Mouse (Mus musculus) forebrain, embryonic 12.5 days (tissue): ENCODE results near the gene Prpf8. TPM values are rescaled to one million over a fixed set of nuclear protein-coding genes. Genes with fewer than 3 reads are reported as not detected.
A peak's percentile ranks its signal among the peaks of the same experiment; 100 is the strongest.

Experiments used
- ATAC-seq: fragments of 200-750 bp; cut with Nextera tagmentation; 2 replicates; pipeline ENCODE4 v1.8.0; 2017; ENCODE audit warnings: moderate TSS enrichment; ENCODE audit not compliant: low FRiP score
- H3K27ac ChIP-seq: fragments of 300-500 bp; sonication (generic); 2 replicates; pipeline ENCODE4 v1.5.1; 2016; ENCODE audit warnings: mild to moderate bottlenecking
- H3K27me3 ChIP-seq: fragments of 300-500 bp; sonication (generic); 2 replicates; pipeline ENCODE4 v1.6.1; 2016; ENCODE audit warnings: mild to moderate bottlenecking
- H3K36me3 ChIP-seq: fragments of 300-500 bp; sonication (generic); replicated peaks from 2 replicates; pipeline ENCODE4 v1.6.1; 2016; ENCODE audit warnings: mild to moderate bottlenecking
- H3K4me1 ChIP-seq: fragments of 300-500 bp; sonication (generic); 2 replicates; pipeline ENCODE4 v1.6.1; 2016
- H3K4me2 ChIP-seq: fragments of 300-500 bp; sonication (generic); 2 replicates; pipeline ENCODE4 v1.6.1; 2016; ENCODE audit warnings: mild to moderate bottlenecking, moderate library complexity
- H3K4me3 ChIP-seq: fragments of 300-500 bp; sonication (generic); replicated peaks from 2 replicates; pipeline ENCODE4 v1.5.1; 2016; ENCODE audit warnings: mild to moderate bottlenecking
- H3K9ac ChIP-seq: fragments of 300-500 bp; sonication (generic); 2 replicates; pipeline ENCODE4 v1.6.1; 2016; ENCODE audit warnings: mild to moderate bottlenecking
- H3K9me3 ChIP-seq: fragments of 300-500 bp; sonication (generic); 2 replicates; pipeline ENCODE4 v1.6.1; 2016
- whole genome bisulfite sequencing: fragments of 180-500 bp; shearing (Covaris S2); methylation state at CpG from one replicate; pipeline ENCODE4 v1.1.7; 2016; 5-methylcytosine and 5-hydroxymethylcytosine counted together
- polyA plus RNA-seq: library from polyadenylated mRNA; unstranded; fragments of >200 nt; fragmentation: Nextera tagmentation; extraction: Ambion mirVana; gene quantifications from 2 replicates; pipeline ENCODE4 v1.2.1, GENCODE M21; 2016

The Prpf8 gene
- polyA plus RNA-seq, 1 experiment from 2014 or later, result 92.6 TPM

DNA sequence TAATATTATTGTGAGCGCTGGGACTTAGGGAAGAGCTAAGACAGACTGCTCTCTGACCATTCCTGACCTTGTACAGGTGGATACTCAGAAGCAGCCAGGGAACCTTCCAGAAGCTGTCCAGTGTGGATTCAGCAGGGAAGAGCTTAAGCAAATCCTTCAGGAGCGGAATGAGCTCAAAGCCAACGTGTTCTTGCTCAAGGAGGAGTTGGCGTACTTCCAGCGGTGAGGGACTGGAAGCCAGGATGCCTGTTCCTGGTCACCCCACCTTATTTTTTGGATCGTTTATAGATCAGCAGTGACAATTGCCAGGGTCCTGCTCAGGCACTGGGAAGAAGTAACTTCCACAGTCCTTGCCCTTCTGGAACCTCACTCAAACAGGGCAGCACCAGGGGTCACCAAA is 24.6 kb downstream of the Prpf8 start:
- 84% methylated on average over 6 of the region's 6 CpGs for WGBS

DNA sequence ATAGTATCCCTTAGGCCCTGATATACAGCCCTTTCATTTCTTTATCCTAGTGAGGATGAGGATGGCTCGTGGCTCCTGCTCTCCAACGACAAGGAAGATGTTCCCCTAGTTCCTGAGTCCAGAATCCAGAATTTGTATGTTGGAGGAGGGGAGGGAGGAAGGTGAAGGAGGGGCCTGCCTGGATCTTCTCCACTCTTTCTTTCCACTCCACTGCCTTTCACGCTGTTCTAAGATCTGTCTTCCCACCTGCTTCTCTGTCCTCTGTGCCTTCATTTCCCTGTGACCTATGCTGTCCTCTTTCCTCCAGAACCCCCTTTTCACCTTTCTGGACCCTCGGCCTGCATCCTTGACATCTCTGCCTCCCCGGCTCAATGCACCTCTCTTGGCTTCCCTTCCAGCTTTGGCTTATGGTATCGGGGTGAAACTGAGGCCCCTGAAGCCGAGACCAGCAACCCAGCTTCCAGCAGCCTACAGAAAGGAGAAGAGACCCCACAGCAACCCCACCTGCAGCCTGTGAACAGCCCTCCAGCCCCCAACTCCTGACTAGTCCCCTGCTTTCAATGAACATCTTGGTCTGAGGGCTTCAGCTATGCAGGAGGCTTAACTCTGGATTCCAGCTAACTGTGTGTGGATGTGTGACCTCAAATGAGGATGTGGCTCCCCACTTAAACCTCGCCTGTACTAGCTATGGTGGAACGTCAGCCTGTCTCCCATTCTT is 25.8 kb downstream of the Prpf8 start:
- H3K4me3 ChIP-seq, result no peak overlapping the region
- no peak for ATAC-seq

More for the DNA sequence above, 24.6 kb downstream of the Prpf8 start:
- Histone ChIP-seq H3K4me1 (peaks cover 12% of the 10 kb centered on the region), H3K9ac (no peak overlapping the region), H3K9me3 (no peaks in the 10 kb centered on the region), H3K4me2 (no peak overlapping the region), H3K4me3 (no peak overlapping the region; the same call in 1 of the 2 replicates), H3K36me3 (peaks cover 32% of the 10 kb centered on the region), H3K27ac (no peak overlapping the region), H3K27me3 (no peaks in the 10 kb centered on the region)
- no peak for ATAC-seq

DNA sequence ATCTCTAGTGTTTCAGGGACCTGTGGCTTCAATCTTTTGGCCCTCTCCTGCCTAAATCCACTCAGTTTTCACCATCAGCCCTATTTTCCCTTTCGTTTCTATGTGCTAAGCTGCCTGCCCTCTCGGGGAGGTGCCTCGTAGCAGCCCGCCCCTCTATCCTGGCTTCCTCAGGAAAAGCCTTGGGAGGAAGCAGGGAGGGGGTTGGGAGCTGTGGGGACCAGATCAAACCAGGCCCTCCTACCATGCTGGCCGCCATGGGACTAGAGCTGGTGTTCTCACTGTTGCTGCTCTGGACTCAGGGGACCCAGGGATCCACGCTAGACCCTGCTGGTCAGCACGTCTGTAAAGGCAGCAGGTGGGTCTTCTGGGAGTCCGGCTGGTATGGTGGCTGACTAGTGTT is 26.7 kb downstream of the Prpf8 start, which contains the start of gene Scarf1:
Scarf1 (plus strand) TSS at position 205 of the 400 bp plus-strand sequence.
- no peak for ATAC-seq
- Histone ChIP-seq H3K4me3 (no peak within 1 kb of the TSS), H3K9me3 (no peaks in the 10 kb centered on the region), H3K27ac (no peak within 1 kb of the TSS), H3K27me3 (no peaks in the 10 kb centered on the region), H3K4me1 (peaks cover 12% of the 10 kb centered on the region), H3K4me2 (no peak within 1 kb of the TSS), H3K9ac (no peak within 1 kb of the TSS), H3K36me3 (peaks cover 13% of the 10 kb centered on the region)
- 65% methylated on average over 8 of the region's 8 CpGs for WGBS

More for the DNA sequence above, 25.8 kb downstream of the Prpf8 start:
- 86% methylated on average over 9 of the region's 9 CpGs for WGBS
- Histone ChIP-seq H3K4me1 (peaks cover 12% of the 10 kb centered on the region), H3K36me3 (peaks cover 22% of the 10 kb centered on the region), H3K9me3 (no peaks in the 10 kb centered on the region), H3K27ac (no peak overlapping the region), H3K27me3 (no peaks in the 10 kb centered on the region), H3K9ac (no peak overlapping the region), H3K4me2 (no peak overlapping the region)

DNA sequence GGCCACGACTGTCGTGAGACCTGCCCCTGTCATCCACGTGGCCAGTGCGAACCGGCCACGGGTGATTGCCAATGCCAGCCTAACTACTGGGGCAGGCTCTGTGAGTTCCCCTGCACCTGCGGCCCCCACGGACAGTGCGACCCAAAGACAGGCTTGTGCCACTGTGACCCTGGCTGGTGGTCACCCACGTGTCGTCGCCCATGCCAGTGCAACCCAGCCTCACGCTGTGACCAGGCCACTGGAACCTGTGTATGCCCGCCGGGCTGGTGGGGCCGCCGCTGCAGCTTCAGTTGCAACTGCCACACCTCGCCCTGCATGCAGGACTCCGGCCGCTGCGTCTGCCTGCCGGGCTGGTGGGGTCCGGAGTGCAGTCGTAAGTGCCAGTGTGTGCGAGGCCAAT is 28.6 kb downstream of the Prpf8 start:
- Histone ChIP-seq H3K27ac (no peak overlapping the region), H3K27me3 (no peaks in the 10 kb centered on the region), H3K4me1 (peaks cover 3% of the 10 kb centered on the region), H3K9ac (no peak overlapping the region), H3K4me2 (no peak overlapping the region), H3K4me3 (no peak overlapping the region), H3K36me3 (no peaks in the 10 kb centered on the region), H3K9me3 (no peaks in the 10 kb centered on the region)
- no peak for ATAC-seq
- 91% methylated on average over 25 of the region's 25 CpGs for WGBS

DNA sequence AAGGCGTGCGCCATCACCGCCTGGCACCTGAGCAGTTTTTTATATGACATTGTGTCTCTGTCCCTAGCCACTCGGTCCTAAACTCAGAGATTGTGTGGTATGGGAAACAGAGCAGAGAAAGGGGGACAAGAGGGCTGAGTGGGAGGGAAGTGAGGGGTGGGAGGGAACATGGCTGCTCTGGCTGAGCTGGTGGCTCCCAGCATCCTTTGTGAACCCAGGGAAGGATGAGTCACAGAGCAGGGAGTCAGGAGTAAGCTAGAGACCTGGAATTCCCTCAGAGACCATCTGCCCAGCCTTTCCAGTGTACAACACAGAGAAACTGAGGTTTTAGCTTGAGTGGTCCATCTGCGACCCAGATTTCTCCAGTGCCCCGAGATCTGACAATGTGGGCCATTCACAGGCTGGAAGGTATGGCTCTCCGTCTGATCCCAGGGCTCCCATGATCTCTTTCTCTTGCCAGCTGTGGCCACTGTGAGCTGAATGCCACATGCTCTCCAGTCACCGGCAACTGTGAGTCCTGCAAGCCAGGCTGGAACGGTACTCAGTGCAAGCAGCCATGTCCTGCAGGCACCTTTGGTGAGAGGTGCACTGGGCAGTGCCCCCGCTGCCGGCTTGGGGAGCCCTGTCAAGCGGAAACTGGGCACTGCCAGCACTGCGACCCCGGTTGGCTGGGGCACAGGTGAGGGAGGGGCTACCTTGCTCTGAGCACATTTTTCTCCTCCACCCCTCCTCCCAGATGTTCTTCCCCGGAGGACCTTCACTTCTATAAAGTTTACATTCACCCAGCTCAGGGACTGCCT is 33.4 kb downstream of the Prpf8 start:
- WGBS, result 80% methylated on average over 15 of the region's 15 CpGs
- H3K4me2 ChIP-seq, result no peak overlapping the region
- H3K27me3 ChIP-seq, result no peaks in the 10 kb centered on the region
- no peak for ATAC-seq
- H3K9me3 ChIP-seq, result no peaks in the 10 kb centered on the region
- no peak overlapping the region for H3K27ac ChIP-seq
- no peak overlapping the region for H3K9ac ChIP-seq
- no peak overlapping the region for H3K4me3 ChIP-seq
- H3K36me3 ChIP-seq, result no peaks in the 10 kb centered on the region
- H3K4me1 ChIP-seq, result no peaks in the 10 kb centered on the region

DNA sequence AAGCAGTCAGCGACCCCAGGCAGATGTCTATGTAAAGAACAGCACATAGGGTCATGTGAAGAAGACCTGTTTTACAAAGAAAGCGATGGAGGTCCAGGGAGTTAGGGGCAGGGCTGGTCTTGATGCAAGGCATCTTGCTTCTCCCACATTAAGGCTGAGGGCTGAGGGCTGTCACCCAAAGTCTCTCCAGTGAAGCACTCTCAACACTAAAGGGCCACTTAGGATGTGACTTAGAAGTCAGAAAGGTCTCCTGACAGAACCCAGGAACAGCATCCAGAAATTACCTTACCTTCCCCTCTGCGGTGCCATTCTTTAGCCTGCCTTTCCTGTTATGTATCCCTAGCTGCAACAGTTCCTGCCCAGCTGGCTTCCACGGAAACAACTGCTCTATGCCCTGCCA is 35.0 kb downstream of the Prpf8 start:
- H3K9ac ChIP-seq, result no peak overlapping the region
- H3K9me3 ChIP-seq, result no peaks in the 10 kb centered on the region
- H3K4me1 ChIP-seq, result no peaks in the 10 kb centered on the region
- 95% methylated on average over 4 of the region's 4 CpGs for WGBS
- H3K4me2 ChIP-seq, result no peak overlapping the region
- H3K27me3 ChIP-seq, result no peaks in the 10 kb centered on the region
- no peak overlapping the region for H3K4me3 ChIP-seq
- H3K27ac ChIP-seq, result no peak overlapping the region
- H3K36me3 ChIP-seq, result no peaks in the 10 kb centered on the region
- no peak for ATAC-seq

DNA sequence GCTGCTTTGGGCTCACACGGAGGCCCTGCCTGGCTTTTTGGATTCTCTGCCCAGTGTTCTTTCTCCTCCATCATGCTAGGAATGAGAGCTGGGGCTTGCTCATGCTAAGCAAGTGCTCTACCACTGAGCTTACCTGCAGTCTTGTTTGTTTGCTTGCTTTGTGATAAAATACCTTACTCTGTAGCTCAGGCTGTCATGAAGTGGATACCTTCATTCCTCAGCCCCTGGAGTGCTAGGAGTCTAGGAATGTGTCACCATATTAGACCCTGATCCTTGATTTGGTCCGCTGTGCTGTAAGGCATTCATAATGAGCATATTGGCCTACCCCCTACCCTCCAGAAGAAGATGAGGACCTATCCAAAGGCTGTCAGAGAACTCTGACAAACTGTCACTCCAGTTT is 36.2 kb downstream of the Prpf8 start:
- no peaks in the 10 kb centered on the region for H3K36me3 ChIP-seq
- no peaks in the 10 kb centered on the region for H3K9me3 ChIP-seq
- no peak overlapping the region for H3K27ac ChIP-seq
- ATAC-seq, result no peak
- no peak overlapping the region for H3K4me3 ChIP-seq
- WGBS, result 81% methylated on average over 2 of the region's 2 CpGs
- no peak overlapping the region for H3K4me2 ChIP-seq
- no peak overlapping the region for H3K9ac ChIP-seq
- H3K27me3 ChIP-seq, result no peaks in the 10 kb centered on the region
- no peaks in the 10 kb centered on the region for H3K4me1 ChIP-seq

DNA sequence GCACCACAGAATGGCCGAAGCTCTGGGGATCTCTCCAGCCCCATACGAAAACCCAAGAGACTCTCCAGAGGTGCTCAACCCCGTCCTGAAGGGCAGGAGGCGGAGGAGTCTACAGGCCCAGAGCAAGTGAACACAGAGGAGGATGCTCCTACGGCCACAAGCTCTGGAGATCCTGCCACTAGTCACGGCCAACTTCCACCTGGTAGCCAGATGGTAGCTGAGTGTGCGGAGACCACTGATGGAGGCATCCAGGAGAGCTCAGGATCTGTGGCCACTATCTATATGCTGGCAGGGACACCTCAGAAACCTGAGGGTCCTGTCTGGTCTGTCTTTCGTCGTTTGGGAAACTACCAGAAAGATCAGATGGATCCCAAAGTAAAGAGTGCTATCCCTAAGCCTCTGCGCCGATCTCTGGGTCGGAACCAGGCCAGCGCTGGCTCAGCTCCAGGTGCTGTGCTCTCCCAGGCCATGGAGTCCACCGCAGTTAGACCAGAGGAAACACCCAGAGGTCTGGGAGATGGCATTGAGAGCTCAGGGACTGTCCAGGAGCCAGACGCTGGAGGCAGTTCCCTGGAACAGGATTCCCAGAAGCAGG is 39.0 kb downstream of the Prpf8 start:
- no peaks in the 10 kb centered on the region for H3K27me3 ChIP-seq
- no peak for ATAC-seq
- H3K9me3 ChIP-seq, result no peaks in the 10 kb centered on the region
- no peak overlapping the region for H3K27ac ChIP-seq
- no peaks in the 10 kb centered on the region for H3K4me1 ChIP-seq
- H3K4me2 ChIP-seq, result no peak overlapping the region
- H3K36me3 ChIP-seq, result no peaks in the 10 kb centered on the region
- WGBS, result 85% methylated on average over 15 of the region's 15 CpGs
- H3K4me3 ChIP-seq, result no peak overlapping the region
- no peak overlapping the region for H3K9ac ChIP-seq

DNA sequence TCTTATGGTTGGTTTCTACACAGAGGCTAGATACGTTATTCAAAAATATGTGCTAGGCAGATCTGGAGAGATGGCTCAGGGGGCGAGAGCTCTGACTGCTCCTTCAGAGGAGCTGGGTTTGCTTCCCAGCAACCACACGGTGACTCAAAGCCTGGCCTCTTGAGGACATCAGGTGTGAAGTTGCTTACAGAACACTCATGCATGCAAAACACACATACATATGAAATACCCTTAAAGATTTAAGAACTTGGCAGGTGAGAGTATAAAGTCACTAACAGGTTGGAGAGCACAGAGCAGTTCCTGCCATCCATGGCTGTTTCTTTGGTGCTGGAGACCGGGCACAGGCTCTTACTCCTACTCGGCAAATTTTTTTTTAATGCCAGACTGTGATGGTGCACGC is 40.3 kb downstream of the Prpf8 start:
- Histone ChIP-seq H3K4me3 (no peak overlapping the region), H3K36me3 (no peaks in the 10 kb centered on the region), H3K4me2 (no peak overlapping the region), H3K9ac (no peak overlapping the region), H3K27me3 (no peaks in the 10 kb centered on the region), H3K9me3 (no peaks in the 10 kb centered on the region), H3K27ac (no peak overlapping the region), H3K4me1 (no peaks in the 10 kb centered on the region)
- ATAC-seq, result no peak
- 88% methylated on average over 6 of the region's 6 CpGs for WGBS

DNA sequence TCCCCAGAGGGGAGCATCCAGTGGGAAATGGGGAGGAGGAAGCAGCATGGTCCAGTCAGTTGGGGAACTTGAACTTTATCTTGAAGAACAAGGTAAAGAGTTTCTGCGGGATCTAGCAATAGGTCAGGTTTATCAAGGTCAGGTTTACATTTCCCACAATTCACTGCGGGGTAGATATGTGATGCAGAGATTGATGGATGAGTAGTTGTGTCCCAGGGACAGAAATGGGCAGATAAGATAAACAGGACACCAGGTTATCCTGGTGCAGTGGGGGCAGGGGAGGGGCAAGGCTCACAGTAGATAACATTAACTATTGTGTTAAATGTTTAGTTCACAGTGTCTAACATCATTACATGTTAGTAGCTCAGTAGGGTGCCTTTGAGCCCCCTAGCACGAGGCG is 43.2 kb downstream of the Prpf8 start:
- WGBS, result 53% methylated on average over 4 of the region's 4 CpGs
- Histone ChIP-seq H3K27ac (no peak overlapping the region), H3K4me2 (no peak overlapping the region), H3K4me1 (peaks cover 17% of the 10 kb centered on the region), H3K9me3 (no peaks in the 10 kb centered on the region), H3K9ac (no peak overlapping the region), H3K4me3 (no peak overlapping the region), H3K36me3 (no peaks in the 10 kb centered on the region), H3K27me3 (no peaks in the 10 kb centered on the region)
- ATAC-seq, result no peak

DNA sequence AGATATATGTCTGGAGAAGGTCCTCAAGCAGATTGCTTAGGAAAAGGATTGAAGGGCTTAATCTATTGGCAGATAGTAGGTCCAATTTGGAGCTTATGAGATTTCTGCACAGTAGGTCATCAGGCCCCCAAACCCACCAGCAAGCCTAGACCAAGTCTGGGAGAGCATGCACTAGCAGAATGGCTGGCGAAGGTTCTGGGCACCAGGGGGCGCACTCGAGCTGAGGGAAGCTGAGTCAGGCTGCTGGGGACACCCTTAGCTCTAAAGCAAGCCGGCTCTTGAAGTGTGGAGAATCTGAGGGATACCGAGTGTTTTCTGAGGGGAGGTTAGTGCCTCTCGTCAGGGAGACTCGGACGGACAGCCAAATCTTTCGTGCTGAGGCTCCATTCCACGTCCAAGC is 43.7 kb downstream of the Prpf8 start:
- peak overlapping the region; percentile 76 for H3K4me3 ChIP-seq

DNA sequence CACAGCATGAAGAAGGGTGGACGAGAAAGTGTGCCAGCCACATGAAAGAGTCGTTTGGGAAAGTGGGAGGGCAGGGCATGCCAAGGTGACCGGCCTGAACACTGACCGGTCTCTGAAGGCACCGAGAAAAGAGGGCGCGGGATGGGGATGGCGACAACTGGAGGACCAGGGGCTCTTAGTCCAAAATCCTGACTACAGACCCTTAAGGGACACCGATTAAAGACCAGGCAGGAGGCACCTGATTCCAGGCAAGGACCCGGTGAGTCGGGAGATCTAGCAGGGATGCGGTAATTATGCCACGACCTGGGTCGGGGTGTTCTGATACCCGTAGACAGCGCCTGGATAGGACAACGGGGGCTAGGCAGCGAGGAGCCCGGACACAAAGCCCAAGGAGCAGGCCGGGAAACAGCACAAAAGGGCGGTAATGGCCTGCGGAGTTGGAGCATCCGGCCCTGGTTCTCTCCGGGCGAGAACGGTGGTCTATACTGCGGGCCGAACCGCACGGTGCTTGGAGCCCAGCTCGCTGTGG is 44.3 kb downstream of the Prpf8 start:
- no peaks in the 10 kb centered on the region for H3K36me3 ChIP-seq
- H3K27me3 ChIP-seq, result no peaks in the 10 kb centered on the region
- H3K9me3 ChIP-seq, result no peaks in the 10 kb centered on the region
- H3K9ac ChIP-seq, result peak overlapping the region; percentile 87
- H3K27ac ChIP-seq, result peak overlapping the region; percentile 97
- ATAC-seq, result peak; percentile 24
- H3K4me2 ChIP-seq, result peak overlapping the region; percentile 95
- WGBS, result under 1% methylated on average over 31 of the region's 31 CpGs
- peaks cover 17% of the 10 kb centered on the region for H3K4me1 ChIP-seq
- peak overlapping the region; percentile 76 for H3K4me3 ChIP-seq

More for the DNA sequence above, 43.7 kb downstream of the Prpf8 start:
- 2% methylated on average over 10 of the region's 10 CpGs for WGBS
- peak overlapping the region; percentile 95 for H3K4me2 ChIP-seq
- no peaks in the 10 kb centered on the region for H3K36me3 ChIP-seq
- H3K9me3 ChIP-seq, result no peaks in the 10 kb centered on the region
- H3K4me1 ChIP-seq, result peaks cover 17% of the 10 kb centered on the region
- H3K9ac ChIP-seq, result peak overlapping the region; percentile 87
- H3K27me3 ChIP-seq, result no peaks in the 10 kb centered on the region
- peak overlapping the region; percentile 97 for H3K27ac ChIP-seq
- 0 out of 2 replicates have a peak, but pooled peaks have one; percentile 22 for ATAC-seq
